Mouse (Mus musculus): Measurements from ENCODE around the gene Hipk1. TPM values are rescaled to one million over a fixed set of nuclear protein-coding genes. Genes with fewer than 3 reads are reported as not detected.

The Hipk1 gene
- total and polyA plus RNA-seq, 2 experiments from 2014 or later: 7.0 to 56.9 TPM

GRCm38 (mm10) chr3:103829036-103829435, 37.7 kb upstream of the Hipk1 start:
- ATAC-seq (ENCODE audit: insufficient read depth, low read depth) (no peak), DNase-seq (ENCODE audit: low spot score) (no peak)
- Histone ChIP-seq H3K9me3 (replicated peaks; ENCODE audit: control insufficient read depth, low read length) (no peaks in the 10 kb centered on the region), H3K27ac (ENCODE audit: low read depth) (no peak overlapping the region), H3K4me1 (ENCODE audit: control insufficient read depth, insufficient read depth) (peaks cover 5% of the 10 kb centered on the region), H3K4me3 (ENCODE audit: low read depth, low read length) (no peak overlapping the region), H3K36me3 (replicated peaks; ENCODE audit: control insufficient read depth, insufficient read depth, low read length) (no peaks in the 10 kb centered on the region), H3K9ac (replicated peaks; ENCODE audit: low read depth, low read length) (no peak overlapping the region), H3K4me2 (ENCODE audit: low read depth, low read length) (no peak overlapping the region), H3K27me3 (ENCODE audit: control insufficient read depth, insufficient read depth, low read length) (no peaks in the 10 kb centered on the region)
- TF ChIP-seq CTCF (IDR thresholded peaks at IDR 0.05; ENCODE audit: low read depth) (no peak), EP300 (IDR thresholded peaks at IDR 0.05; ENCODE audit: low read depth) (no peak)
- WGBS: 81% methylated on average over 3 of the region's 3 CpGs

GRCm38 (mm10) chr3:103827548-103827947, 36.2 kb upstream of the Hipk1 start:
- no peak for ATAC-seq (ENCODE audit: insufficient read depth, low read depth)
- H3K4me3 ChIP-seq (ENCODE audit: low read depth, low read length): no peak overlapping the region
- H3K36me3 ChIP-seq (replicated peaks; ENCODE audit: control insufficient read depth, insufficient read depth, low read length): peaks cover 11% of the 10 kb centered on the region
- H3K4me1 ChIP-seq (ENCODE audit: control insufficient read depth, insufficient read depth): peaks cover 4% of the 10 kb centered on the region
- H3K9me3 ChIP-seq (replicated peaks; ENCODE audit: control insufficient read depth, low read length): no peaks in the 10 kb centered on the region
- no peak overlapping the region for H3K9ac ChIP-seq (replicated peaks; ENCODE audit: low read depth, low read length)
- TF ChIP-seq CTCF (IDR thresholded peaks at IDR 0.05; ENCODE audit: low read depth) (peak; percentile 17; the same call in 1 of the 2 replicates), EP300 (IDR thresholded peaks at IDR 0.05; ENCODE audit: low read depth) (no peak)
- no peaks in the 10 kb centered on the region for H3K27me3 ChIP-seq (ENCODE audit: control insufficient read depth, insufficient read depth, low read length)
- no peak overlapping the region for H3K27ac ChIP-seq (ENCODE audit: low read depth)
- H3K4me2 ChIP-seq (ENCODE audit: low read depth, low read length): no peak overlapping the region
- no peak for DNase-seq (ENCODE audit: low spot score)

- H3K27me3 ChIP-seq (ENCODE audit: control insufficient read depth, insufficient read depth, low read length): no peaks in the 10 kb centered on the region
- no peaks in the 10 kb centered on the region for H3K9me3 ChIP-seq (replicated peaks; ENCODE audit: control insufficient read depth, low read length)
- no peak overlapping the region for H3K4me3 ChIP-seq (ENCODE audit: low read depth, low read length)
- no peak for DNase-seq (ENCODE audit: low spot score)
- no peaks in the 10 kb centered on the region for H3K4me1 ChIP-seq (ENCODE audit: control insufficient read depth, insufficient read depth)
- TF ChIP-seq EP300 (IDR thresholded peaks at IDR 0.05; ENCODE audit: low read depth): no peak
- TF ChIP-seq CTCF (IDR thresholded peaks at IDR 0.05; ENCODE audit: low read depth): no peak
- peaks cover 35% of the 10 kb centered on the region for H3K36me3 ChIP-seq (replicated peaks; ENCODE audit: control insufficient read depth, insufficient read depth, low read length)
- 84% methylated on average over 6 of the region's 6 CpGs for WGBS
- no peak for ATAC-seq (ENCODE audit: insufficient read depth, low read depth)
- no peak overlapping the region for H3K9ac ChIP-seq (replicated peaks; ENCODE audit: low read depth, low read length)
- H3K27ac ChIP-seq (ENCODE audit: low read depth): no peak overlapping the region
- H3K4me2 ChIP-seq (ENCODE audit: low read depth, low read length): no peak overlapping the region
Observed at GRCm38 (mm10) chr3:103810967-103811366, 19.6 kb upstream of the Hipk1 start.

GRCm38 (mm10) chr3:103809799-103810150, 18.4 kb upstream of the Hipk1 start:
- H3K9ac ChIP-seq (replicated peaks; ENCODE audit: low read depth, low read length): peak overlapping the region; percentile 65
- H3K4me2 ChIP-seq (ENCODE audit: low read depth, low read length): peak overlapping the region; percentile 62
- DNase-seq (ENCODE audit: low spot score): no peak
- no peak for TF ChIP-seq EP300 (IDR thresholded peaks at IDR 0.05; ENCODE audit: low read depth)
- H3K9me3 ChIP-seq (replicated peaks; ENCODE audit: control insufficient read depth, low read length): no peaks in the 10 kb centered on the region
- H3K27ac ChIP-seq (ENCODE audit: low read depth): peak overlapping the region; percentile 92
- no peaks in the 10 kb centered on the region for H3K4me1 ChIP-seq (ENCODE audit: control insufficient read depth, insufficient read depth)
- WGBS: 2% methylated on average over 14 of the region's 14 CpGs
- H3K4me3 ChIP-seq (ENCODE audit: low read depth, low read length): peak overlapping the region; percentile 74
- 0 out of 2 replicates have a peak, but pooled peaks have one; percentile 12 for ATAC-seq (ENCODE audit: insufficient read depth, low read depth)
- peaks cover 32% of the 10 kb centered on the region for H3K36me3 ChIP-seq (replicated peaks; ENCODE audit: control insufficient read depth, insufficient read depth, low read length)
- no peaks in the 10 kb centered on the region for H3K27me3 ChIP-seq (ENCODE audit: control insufficient read depth, insufficient read depth, low read length)

DNA sequence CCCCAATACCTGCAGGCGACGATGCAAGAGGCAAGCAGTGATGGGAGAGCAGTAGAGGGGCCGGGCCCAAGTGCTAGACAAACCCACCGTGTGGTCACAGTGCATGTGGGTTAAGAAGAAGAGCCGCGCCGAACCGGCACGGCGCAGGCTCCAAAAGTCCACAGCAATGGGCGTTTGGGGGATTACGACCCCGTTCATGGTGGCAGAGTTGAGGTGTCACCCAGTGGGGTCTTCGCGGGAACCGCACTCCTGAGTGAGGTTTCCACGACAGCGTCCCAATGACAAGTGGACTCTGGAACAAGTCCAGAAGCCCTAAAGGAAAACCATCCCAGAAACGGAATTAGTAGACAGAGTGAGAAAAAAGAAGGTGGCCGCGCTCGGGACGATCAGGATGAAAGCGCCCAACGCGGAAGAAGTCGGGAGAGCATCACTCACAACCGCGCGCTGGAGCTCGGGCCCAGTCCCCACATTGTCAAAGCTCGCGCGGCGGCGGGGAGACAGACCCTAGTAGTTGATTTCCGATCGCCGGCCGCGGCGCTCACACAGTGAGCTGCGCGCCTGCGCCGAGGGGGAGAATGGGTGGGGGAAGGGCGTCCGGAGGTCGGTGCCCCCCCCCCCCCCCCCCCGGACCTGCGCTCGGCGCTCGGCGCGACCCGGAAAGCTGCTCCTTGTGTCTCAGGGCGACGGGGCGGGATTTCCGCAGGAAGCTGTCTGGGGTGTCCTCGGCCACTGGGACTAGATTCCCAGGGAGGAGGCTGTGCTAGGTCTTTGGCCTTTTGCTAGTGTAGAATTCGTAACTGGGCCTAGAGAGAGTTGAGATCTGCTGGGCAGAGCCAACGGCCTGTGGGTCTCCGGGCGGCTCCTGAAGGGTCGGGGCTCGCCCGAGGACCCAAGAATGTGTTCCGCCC, 17.8 kb upstream of the Hipk1 start, which contains the start of the genes Dclre1b, Ap4b1 and Gm43064:
TSS of gene Dclre1b (minus strand) at position 554 of the 908 bp plus-strand sequence.
TSS of gene Ap4b1 (plus strand) at position 630 of the 908 bp plus-strand sequence.
TSS of gene Gm43064 (plus strand) at position 683 of the 908 bp plus-strand sequence.
- Histone ChIP-seq H3K9ac (replicated peaks; ENCODE audit: low read depth, low read length) (peak within 1 kb of the TSS; percentile 75), H3K27me3 (ENCODE audit: control insufficient read depth, insufficient read depth, low read length) (no peaks in the 10 kb centered on the region), H3K9me3 (replicated peaks; ENCODE audit: control insufficient read depth, low read length) (no peaks in the 10 kb centered on the region), H3K36me3 (replicated peaks; ENCODE audit: control insufficient read depth, insufficient read depth, low read length) (peaks cover 34% of the 10 kb centered on the region), H3K4me1 (ENCODE audit: control insufficient read depth, insufficient read depth) (no peaks in the 10 kb centered on the region), H3K27ac (ENCODE audit: low read depth) (peak within 1 kb of the TSS; percentile 92), H3K4me3 (ENCODE audit: low read depth, low read length) (peak within 1 kb of the TSS; percentile 74), H3K4me2 (ENCODE audit: low read depth, low read length) (peak within 1 kb of the TSS; percentile 79)
- ATAC-seq (ENCODE audit: insufficient read depth, low read depth) (peak; percentile 96), DNase-seq (ENCODE audit: low spot score) (peak; percentile 95)
- under 1% methylated on average over 66 of the region's 70 CpGs for WGBS
- TF ChIP-seq EP300 (IDR thresholded peaks at IDR 0.05; ENCODE audit: low read depth): peak; percentile 96; the same call in 1 of the 2 replicates
- TF ChIP-seq CTCF (IDR thresholded peaks at IDR 0.05; ENCODE audit: low read depth): no peak

All from heart, postnatal 0 days (tissue).